Mouse (Mus musculus) hindbrain, postnatal 0 days (tissue): ENCODE measurements around the gene Ppp1r14a. TPM values are rescaled to one million over a fixed set of nuclear protein-coding genes. Genes with fewer than 3 reads are reported as not detected.

Experiments
- ATAC-seq: fragments of 200-750 bp; cut with Nextera tagmentation; 2 replicates; pipeline ENCODE4 v1.8.0; 2017; ENCODE audit warnings: mild to moderate bottlenecking, moderate TSS enrichment, moderate library complexity
- DNase-seq: peaks from one replicate; pipeline ENCODE4 v3.0.0-alpha.2; 2015; ENCODE audit warnings: low spot score
- H3K27ac ChIP-seq: fragments of 300-500 bp; sonication (generic); 2 replicates; pipeline ENCODE4 v1.5.1; 2014; ENCODE audit warnings: mild to moderate bottlenecking
- H3K27me3 ChIP-seq: fragments of 300-500 bp; sonication (generic); 2 replicates; pipeline ENCODE4 v1.6.1; 2014; ENCODE audit warnings: low read length, mixed read lengths; ENCODE audit not compliant: insufficient read depth
- H3K36me3 ChIP-seq: fragments of 300-500 bp; sonication (generic); 2 replicates; pipeline ENCODE4 v1.6.1; 2014; ENCODE audit warnings: low read length, mixed read lengths; ENCODE audit not compliant: insufficient read depth
- H3K4me1 ChIP-seq: fragments of 300-500 bp; sonication (generic); 2 replicates; pipeline ENCODE4 v1.6.1; 2014; ENCODE audit warnings: antibody characterized with exemption, low read length, mixed read lengths; ENCODE audit not compliant: insufficient read depth
- H3K4me2 ChIP-seq: fragments of 300-500 bp; sonication (generic); 2 replicates; pipeline ENCODE4 v1.6.1; 2014; ENCODE audit warnings: low read depth, mild to moderate bottlenecking, low read length, moderate library complexity, mixed read lengths
- H3K4me3 ChIP-seq: fragments of 300-500 bp; sonication (generic); 2 replicates; pipeline ENCODE4 v1.5.1; 2014; ENCODE audit warnings: low read length
- H3K9ac ChIP-seq: fragments of 300-500 bp; sonication (generic); replicated peaks from 2 replicates; pipeline ENCODE4 v1.6.1; 2014; ENCODE audit warnings: mild to moderate bottlenecking, low read length, moderate library complexity, mixed read lengths
- H3K9me3 ChIP-seq: fragments of 300-500 bp; sonication (generic); 2 replicates; pipeline ENCODE4 v1.6.1; 2016; ENCODE audit warnings: low read length, mixed read lengths
- CTCF ChIP-seq: IDR thresholded peaks from 2 replicates; pipeline ENCODE4 v1.5.1; 2016; ENCODE audit warnings: antibody characterized with exemption, control low read depth, low read depth
- WGBS: fragments of 180-500 bp; shearing (Covaris S2); extraction: QIAGEN DNeasy Blood & Tissue Kit; methylation state at CpG from one replicate; pipeline ENCODE4 v1.1.7; 2014; 5-methylcytosine and 5-hydroxymethylcytosine counted together
- polyA plus RNA-seq: library from polyadenylated mRNA; unstranded; fragments of >200 nt; fragmentation: Nextera tagmentation; extraction: Ambion mirVana; gene quantifications from 2 replicates; pipeline ENCODE4 v1.2.1, GENCODE M21; 2015
- total RNA-seq: library from RNA; depleted of rRNA; stranded (reverse); fragments of >200 nt; gene quantifications from 2 replicates; pipeline ENCODE4 v1.2.3, GENCODE M21; 2014

Ppp1r14a gene
- total and polyA plus RNA-seq, 2 experiments from 2014 or later: 3.4 TPM

DNA sequence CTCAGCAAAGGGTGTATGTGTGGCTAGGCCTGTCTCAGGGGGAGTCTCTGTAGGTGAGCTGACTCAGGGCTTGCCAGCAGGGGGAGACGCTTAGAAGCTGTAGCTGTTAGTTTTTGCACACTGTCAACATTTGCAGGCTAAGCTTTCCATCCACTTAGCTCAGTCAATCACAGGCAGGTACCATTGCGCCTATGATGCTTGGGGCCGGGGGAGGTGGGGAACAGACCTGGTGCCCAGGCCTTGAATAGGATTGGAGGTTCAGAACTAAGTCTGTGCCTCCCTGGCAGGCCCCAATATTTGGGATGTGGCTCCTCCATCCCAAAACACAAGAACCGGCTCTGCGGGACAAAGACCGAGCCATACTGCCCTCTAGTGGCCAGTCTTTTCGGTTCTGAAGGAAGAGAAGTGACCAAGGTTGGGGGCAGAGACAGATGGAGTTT, 12.0 kb downstream of the Ppp1r14a start:
- no peaks in the 10 kb centered on the region for H3K4me1 ChIP-seq
- H3K27ac ChIP-seq: peak overlapping the region; percentile 36; the same call in 1 of the 2 replicates
- no peak overlapping the region for H3K4me3 ChIP-seq
- ATAC-seq (no peak), DNase-seq (peak; percentile 90)
- no peak overlapping the region for H3K9ac ChIP-seq
- H3K36me3 ChIP-seq: no peaks in the 10 kb centered on the region
- no peaks in the 10 kb centered on the region for H3K9me3 ChIP-seq
- H3K4me2 ChIP-seq: peak overlapping the region; percentile 25; the same call in 1 of the 2 replicates
- H3K27me3 ChIP-seq: no peaks in the 10 kb centered on the region
- WGBS: 4% methylated on average over 7 of the region's 7 CpGs
- peak; percentile 78 for TF ChIP-seq CTCF

DNA sequence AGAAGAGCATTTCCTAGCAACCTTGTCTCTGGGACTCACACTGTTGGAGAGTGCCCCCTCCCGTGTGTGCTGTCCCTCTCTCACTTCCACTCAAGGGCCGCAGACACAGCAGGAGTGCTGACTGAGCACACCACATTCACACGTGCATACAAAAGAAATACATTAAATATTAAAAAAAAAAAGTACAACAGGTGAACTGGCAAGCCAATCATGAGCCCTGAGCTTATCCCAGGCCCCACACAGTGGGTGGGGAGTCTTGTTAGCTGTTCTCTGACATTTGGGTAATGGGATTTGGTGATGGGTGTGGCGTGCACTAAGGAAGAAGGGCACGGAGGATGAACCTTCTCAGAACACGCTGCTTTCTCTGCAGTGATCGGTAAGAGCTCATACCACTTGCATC, 13.5 kb downstream of the Ppp1r14a start:
- no peaks in the 10 kb centered on the region for H3K27me3 ChIP-seq
- H3K4me2 ChIP-seq: no peak overlapping the region
- no peaks in the 10 kb centered on the region for H3K36me3 ChIP-seq
- no peaks in the 10 kb centered on the region for H3K9me3 ChIP-seq
- H3K9ac ChIP-seq: no peak overlapping the region
- no peak overlapping the region for H3K27ac ChIP-seq
- 54% methylated on average over 7 of the region's 7 CpGs for WGBS
- DNase-seq (no peak), ATAC-seq (no peak)
- peaks cover 5% of the 10 kb centered on the region; the same call in 1 of the 2 replicates for H3K4me1 ChIP-seq
- H3K4me3 ChIP-seq: no peak overlapping the region
- TF ChIP-seq CTCF: no peak

DNA sequence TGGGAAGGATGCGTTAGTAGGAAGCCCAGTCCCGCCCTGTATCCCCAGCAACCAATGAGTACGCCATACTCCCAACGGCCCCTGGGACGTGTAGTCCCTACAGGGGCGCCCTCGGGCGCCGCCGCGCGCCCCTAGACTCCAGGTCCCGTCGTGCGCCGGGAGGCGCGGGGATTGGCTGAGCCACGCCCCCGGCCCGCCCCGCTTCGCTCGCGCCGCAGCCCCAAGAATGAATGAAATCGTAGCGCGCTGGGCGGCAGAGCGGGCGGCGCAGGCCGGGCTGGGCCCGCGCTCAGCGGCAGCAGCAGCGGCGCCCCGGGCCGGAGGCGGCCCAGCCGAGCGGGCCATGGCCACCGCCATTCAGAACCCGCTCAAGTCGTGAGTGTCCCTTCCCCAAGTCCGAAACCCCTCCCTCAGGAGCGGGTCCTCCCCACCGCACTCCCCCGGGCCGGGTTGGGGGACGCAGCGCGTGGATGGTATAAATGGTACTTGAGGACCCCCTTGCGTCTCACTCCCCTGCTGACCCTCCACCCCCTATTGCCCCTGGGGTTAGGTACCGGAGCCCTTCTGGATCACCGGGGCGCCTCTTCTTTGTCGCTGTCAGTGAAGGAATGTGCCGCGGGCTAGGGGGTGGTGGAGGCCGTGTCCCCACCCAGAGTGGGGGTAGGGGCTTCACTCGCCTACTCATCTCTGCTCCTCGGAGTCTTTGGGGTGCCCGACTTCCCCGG, 14.8 kb downstream of the Ppp1r14a start, which contains the start of gene Dpf1:
TSS of gene Dpf1 (plus strand) at position 214 of the 725 bp plus-strand sequence.
- no peaks in the 10 kb centered on the region for H3K9me3 ChIP-seq
- H3K36me3 ChIP-seq: no peaks in the 10 kb centered on the region
- DNase-seq: peak; percentile 96
- peak; percentile 8; the same call in 1 of the 2 replicates for TF ChIP-seq CTCF
- H3K9ac ChIP-seq: peak within 1 kb of the TSS; percentile 58
- WGBS: under 1% methylated on average over 55 of the region's 67 CpGs
- H3K4me1 ChIP-seq: peaks cover 5% of the 10 kb centered on the region; the same call in 1 of the 2 replicates
- peak; percentile 85 for ATAC-seq
- H3K27me3 ChIP-seq: no peaks in the 10 kb centered on the region
- peak within 1 kb of the TSS; percentile 51 for H3K4me3 ChIP-seq
- H3K27ac ChIP-seq: peak within 1 kb of the TSS; percentile 78
- peak within 1 kb of the TSS; percentile 69 for H3K4me2 ChIP-seq

DNA sequence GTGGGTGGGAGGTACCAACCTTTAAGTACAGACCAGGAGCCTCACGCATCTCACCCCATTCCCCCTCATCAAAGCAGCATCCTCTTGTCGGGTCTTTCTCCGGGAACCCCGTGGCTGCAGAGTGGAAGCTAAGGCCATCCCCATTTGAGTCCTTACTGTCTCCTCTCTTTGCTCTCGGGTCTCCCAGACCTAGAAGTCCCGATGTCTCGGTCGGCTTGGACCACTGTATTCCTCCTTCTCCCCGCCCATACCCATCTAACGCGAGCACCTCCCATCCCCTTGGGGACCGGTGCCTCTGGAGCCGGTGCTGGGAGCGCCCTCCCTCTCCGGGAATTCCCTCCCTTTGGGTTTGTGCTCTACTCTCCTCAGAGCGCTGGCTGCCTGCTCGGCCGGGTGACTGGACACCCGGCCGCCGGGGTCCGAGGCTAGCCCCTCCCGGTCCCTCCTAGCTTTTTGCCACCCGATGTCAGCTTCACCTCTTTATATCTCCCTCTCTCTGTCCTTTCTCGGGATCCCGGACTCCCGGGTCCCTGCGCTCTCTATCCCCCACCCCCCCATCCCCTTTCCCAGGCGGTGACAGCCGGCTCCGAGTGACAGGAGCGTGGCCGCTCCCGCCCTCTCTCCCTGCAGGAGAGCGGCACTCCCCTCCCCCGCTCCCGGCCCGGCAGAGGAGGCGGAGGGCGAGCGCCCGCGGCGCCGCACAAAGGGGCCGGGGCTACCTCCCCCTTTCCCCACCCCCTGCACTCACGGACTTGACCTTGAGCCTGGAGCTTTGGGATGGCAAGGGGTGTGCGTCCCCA, 15.6 kb downstream of the Ppp1r14a start:
- WGBS: under 1% methylated on average over 48 of the region's 48 CpGs
- Histone ChIP-seq H3K36me3 (no peaks in the 10 kb centered on the region), H3K27me3 (no peaks in the 10 kb centered on the region), H3K4me1 (peaks cover 5% of the 10 kb centered on the region; the same call in 1 of the 2 replicates), H3K4me3 (peak overlapping the region; percentile 51), H3K9me3 (no peaks in the 10 kb centered on the region), H3K4me2 (peak overlapping the region; percentile 69), H3K9ac (peak overlapping the region; percentile 58), H3K27ac (peak overlapping the region; percentile 78)
- no peak for ATAC-seq
- DNase-seq: peak; percentile 64
- TF ChIP-seq CTCF: no peak

DNA sequence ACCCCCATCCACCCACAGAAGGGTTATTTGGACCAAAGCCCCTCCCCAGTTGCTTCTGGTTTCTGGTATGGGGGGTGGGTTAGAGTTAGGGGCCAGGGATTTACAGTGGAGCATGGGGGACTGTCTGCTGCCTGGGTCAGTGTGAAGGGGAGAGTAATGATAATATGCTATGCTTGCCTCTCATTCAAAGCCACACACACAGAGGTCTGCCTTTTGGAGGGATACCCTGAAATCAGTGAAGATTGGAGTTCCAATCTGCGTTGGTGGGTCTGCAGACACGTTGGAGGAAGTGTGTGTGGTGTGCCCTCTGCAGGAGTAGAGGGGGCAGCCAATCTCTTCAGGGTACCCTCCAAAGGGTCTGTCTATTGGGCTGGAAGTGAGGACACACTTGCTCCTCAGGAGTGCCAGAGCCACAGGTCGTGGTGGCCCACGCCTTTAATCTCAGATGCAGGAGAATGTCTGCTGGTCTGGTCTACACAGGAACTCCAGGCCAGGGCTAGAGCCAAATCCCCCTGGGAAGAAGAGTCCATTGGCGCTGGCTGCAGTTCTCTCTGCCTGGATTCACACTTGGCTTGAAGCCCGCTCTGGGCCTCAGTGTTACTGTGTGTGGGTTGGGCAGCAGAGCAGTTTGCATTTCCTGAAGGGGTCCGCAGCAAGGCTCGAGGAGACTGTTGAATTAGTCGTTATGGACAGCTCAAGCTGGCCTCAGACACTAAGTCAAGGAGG, 16.3 kb downstream of the Ppp1r14a start:
- 12% methylated on average over 9 of the region's 9 CpGs for WGBS
- Histone ChIP-seq H3K4me1 (peaks cover 5% of the 10 kb centered on the region; the same call in 1 of the 2 replicates), H3K36me3 (no peaks in the 10 kb centered on the region)

DNA sequence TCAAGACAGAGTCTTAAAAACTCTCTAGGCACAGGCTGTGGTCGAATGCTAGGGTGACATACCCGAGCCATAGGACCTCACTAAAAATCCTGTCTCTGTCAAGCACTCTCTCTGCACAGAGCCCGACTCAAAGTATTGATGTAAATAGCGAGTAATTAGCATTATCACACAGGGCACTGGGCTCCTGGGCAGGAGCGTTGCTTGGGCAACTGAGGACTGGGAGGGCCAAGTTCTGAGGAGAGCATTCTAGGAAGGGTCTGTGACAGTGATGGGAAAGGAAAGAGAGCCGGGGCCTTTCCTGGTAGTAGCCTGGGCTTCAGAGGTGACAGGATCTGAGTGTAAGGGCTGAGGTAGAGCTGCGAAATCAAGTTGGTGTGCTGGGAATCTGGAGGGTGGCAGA, 17.0 kb downstream of the Ppp1r14a start:
- Histone ChIP-seq H3K27ac (no peak overlapping the region), H3K27me3 (no peaks in the 10 kb centered on the region), H3K4me2 (peak overlapping the region; percentile 69), H3K9ac (no peak overlapping the region; the same call in 1 of the 2 replicates), H3K4me3 (0 out of 2 replicates have a peak overlapping the region, but pooled peaks have one; percentile 51), H3K4me1 (peaks cover 5% of the 10 kb centered on the region; the same call in 1 of the 2 replicates), H3K9me3 (no peaks in the 10 kb centered on the region), H3K36me3 (no peaks in the 10 kb centered on the region)
- TF ChIP-seq CTCF: no peak
- DNase-seq (no peak), ATAC-seq (no peak)
- WGBS: 13% methylated on average over 7 of the region's 7 CpGs

More for the DNA sequence above, 16.3 kb downstream of the Ppp1r14a start:
- peak; percentile 60 for DNase-seq
- Histone ChIP-seq H3K4me3 (peak overlapping the region; percentile 51), H3K27me3 (no peaks in the 10 kb centered on the region), H3K9ac (peak overlapping the region; percentile 58), H3K4me2 (peak overlapping the region; percentile 69), H3K9me3 (no peaks in the 10 kb centered on the region), H3K27ac (peak overlapping the region; percentile 78)
- no peak for ATAC-seq
- TF ChIP-seq CTCF: peak; percentile 17; the same call in 1 of the 2 replicates
